Mouse (Mus musculus): ENCODE results near the gene Ciart. TPM values are rescaled to one million over a fixed set of nuclear protein-coding genes. Genes with fewer than 3 reads are reported as not detected.

The Ciart gene
- polyA plus RNA-seq, 1 experiment from 2014 or later, result 7.1 TPM

- Histone ChIP-seq H3K36me3 (ENCODE audit: control insufficient read depth, insufficient read depth, low read length) (no peaks in the 10 kb centered on the region), H3K27ac (replicated peaks; ENCODE audit: low read depth, low read length) (peak overlapping the region; percentile 81), H3K9me3 (ENCODE audit: control insufficient read depth, low read length) (no peaks in the 10 kb centered on the region), H3K27me3 (ENCODE audit: control insufficient read depth, insufficient read depth, low read length) (no peaks in the 10 kb centered on the region), H3K9ac (ENCODE audit: low read length) (peak overlapping the region; percentile 72), H3K4me2 (ENCODE audit: low read depth, severe bottlenecking) (peak overlapping the region; percentile 90), H3K4me1 (ENCODE audit: control insufficient read depth, insufficient read depth, low read length) (peaks cover 4% of the 10 kb centered on the region), H3K4me3 (ENCODE audit: low read depth, low read length) (peak overlapping the region; percentile 45)
- under 1% methylated on average over 18 of the region's 18 CpGs for WGBS
- DNase-seq (ENCODE audit: low spot score) (peak; percentile 82), ATAC-seq (ENCODE audit: insufficient number of reproducible peaks, low FRiP score, low TSS enrichment, low read depth) (peak; percentile 63)
These were observed 23.3 kb upstream of the Ciart start for GRCm38 (mm10) chr3:95905146-95905939.

GRCm38 (mm10) chr3:95904568-95904967 is 22.5 kb upstream of the Ciart start, which contains the start of gene Car14:
Gene Car14, minus strand, starts transcription at chr3:95904691.
- DNase-seq (ENCODE audit: low spot score) (peak; percentile 77), ATAC-seq (ENCODE audit: insufficient number of reproducible peaks, low FRiP score, low TSS enrichment, low read depth) (peak; percentile 55; the same call in 1 of the 2 replicates)
- peak within 1 kb of the TSS; percentile 90 for H3K4me2 ChIP-seq (ENCODE audit: low read depth, severe bottlenecking)
- H3K36me3 ChIP-seq (ENCODE audit: control insufficient read depth, insufficient read depth, low read length), result no peaks in the 10 kb centered on the region
- peak within 1 kb of the TSS; percentile 81 for H3K27ac ChIP-seq (replicated peaks; ENCODE audit: low read depth, low read length)
- peak within 1 kb of the TSS; percentile 45 for H3K4me3 ChIP-seq (ENCODE audit: low read depth, low read length)
- under 1% methylated on average over 15 of the region's 15 CpGs for WGBS
- no peaks in the 10 kb centered on the region for H3K9me3 ChIP-seq (ENCODE audit: control insufficient read depth, low read length)
- no peaks in the 10 kb centered on the region for H3K27me3 ChIP-seq (ENCODE audit: control insufficient read depth, insufficient read depth, low read length)
- peak within 1 kb of the TSS; percentile 72 for H3K9ac ChIP-seq (ENCODE audit: low read length)
- peaks cover 4% of the 10 kb centered on the region for H3K4me1 ChIP-seq (ENCODE audit: control insufficient read depth, insufficient read depth, low read length)

GRCm38 (mm10) chr3:95903753-95904502 is 21.9 kb upstream of the Ciart start:
- Histone ChIP-seq H3K9ac (ENCODE audit: low read length) (peak overlapping the region; percentile 72), H3K9me3 (ENCODE audit: control insufficient read depth, low read length) (no peaks in the 10 kb centered on the region), H3K27ac (replicated peaks; ENCODE audit: low read depth, low read length) (peak overlapping the region; percentile 76; the same call in 1 of the 2 replicates), H3K4me1 (ENCODE audit: control insufficient read depth, insufficient read depth, low read length) (peaks cover 4% of the 10 kb centered on the region), H3K27me3 (ENCODE audit: control insufficient read depth, insufficient read depth, low read length) (no peaks in the 10 kb centered on the region), H3K36me3 (ENCODE audit: control insufficient read depth, insufficient read depth, low read length) (no peaks in the 10 kb centered on the region), H3K4me2 (ENCODE audit: low read depth, severe bottlenecking) (peak overlapping the region; percentile 90), H3K4me3 (ENCODE audit: low read depth, low read length) (peak overlapping the region; percentile 45)
- ATAC-seq (ENCODE audit: insufficient number of reproducible peaks, low FRiP score, low TSS enrichment, low read depth) (peak; percentile 44; the same call in 1 of the 2 replicates), DNase-seq (ENCODE audit: low spot score) (peak; percentile 75)
- under 1% methylated on average over 15 of the region's 15 CpGs for whole genome bisulfite sequencing

GRCm38 (mm10) chr3:95902643-95903042 is 20.6 kb upstream of the Ciart start:
- Histone ChIP-seq H3K9me3 (ENCODE audit: control insufficient read depth, low read length) (no peaks in the 10 kb centered on the region), H3K9ac (ENCODE audit: low read length) (peak overlapping the region; percentile 27; the same call in 1 of the 2 replicates), H3K27me3 (ENCODE audit: control insufficient read depth, insufficient read depth, low read length) (no peaks in the 10 kb centered on the region), H3K4me3 (ENCODE audit: low read depth, low read length) (peak overlapping the region; percentile 45), H3K36me3 (ENCODE audit: control insufficient read depth, insufficient read depth, low read length) (0 out of 2 replicates have a peak, but pooled peaks cover 2% of the 10 kb centered on the region), H3K4me2 (ENCODE audit: low read depth, severe bottlenecking) (peak overlapping the region; percentile 90), H3K27ac (replicated peaks; ENCODE audit: low read depth, low read length) (no peak overlapping the region; the same call in 1 of the 2 replicates), H3K4me1 (ENCODE audit: control insufficient read depth, insufficient read depth, low read length) (peaks cover 4% of the 10 kb centered on the region)
- ATAC-seq (ENCODE audit: insufficient number of reproducible peaks, low FRiP score, low TSS enrichment, low read depth) (no peak), DNase-seq (ENCODE audit: low spot score) (peak; percentile 23)
- WGBS, result 29% methylated on average over 6 of the region's 6 CpGs

GRCm38 (mm10) chr3:95902373-95902625 is 20.2 kb upstream of the Ciart start:
- H3K4me1 ChIP-seq (ENCODE audit: control insufficient read depth, insufficient read depth, low read length), result peaks cover 4% of the 10 kb centered on the region
- 0 out of 2 replicates have a peak, but pooled peaks cover 2% of the 10 kb centered on the region for H3K36me3 ChIP-seq (ENCODE audit: control insufficient read depth, insufficient read depth, low read length)
- H3K27ac ChIP-seq (replicated peaks; ENCODE audit: low read depth, low read length), result no peak overlapping the region; the same call in 1 of the 2 replicates
- peak overlapping the region; percentile 90 for H3K4me2 ChIP-seq (ENCODE audit: low read depth, severe bottlenecking)
- H3K9ac ChIP-seq (ENCODE audit: low read length), result no peak overlapping the region
- no peak for ATAC-seq (ENCODE audit: insufficient number of reproducible peaks, low FRiP score, low TSS enrichment, low read depth)
- H3K4me3 ChIP-seq (ENCODE audit: low read depth, low read length), result peak overlapping the region; percentile 45
- no peak for DNase-seq (ENCODE audit: low spot score)
- no peaks in the 10 kb centered on the region for H3K9me3 ChIP-seq (ENCODE audit: control insufficient read depth, low read length)
- no peaks in the 10 kb centered on the region for H3K27me3 ChIP-seq (ENCODE audit: control insufficient read depth, insufficient read depth, low read length)

GRCm38 (mm10) chr3:95901616-95902372 is 19.7 kb upstream of the Ciart start:
- Histone ChIP-seq H3K4me3 (ENCODE audit: low read depth, low read length) (no peak overlapping the region), H3K9me3 (ENCODE audit: control insufficient read depth, low read length) (no peaks in the 10 kb centered on the region), H3K27me3 (ENCODE audit: control insufficient read depth, insufficient read depth, low read length) (no peaks in the 10 kb centered on the region), H3K9ac (ENCODE audit: low read length) (no peak overlapping the region), H3K4me2 (ENCODE audit: low read depth, severe bottlenecking) (peak overlapping the region; percentile 90), H3K4me1 (ENCODE audit: control insufficient read depth, insufficient read depth, low read length) (peaks cover 4% of the 10 kb centered on the region), H3K27ac (replicated peaks; ENCODE audit: low read depth, low read length) (no peak overlapping the region), H3K36me3 (ENCODE audit: control insufficient read depth, insufficient read depth, low read length) (0 out of 2 replicates have a peak, but pooled peaks cover 2% of the 10 kb centered on the region)
- no peak for ATAC-seq (ENCODE audit: insufficient number of reproducible peaks, low FRiP score, low TSS enrichment, low read depth)
- DNase-seq (ENCODE audit: low spot score), result no peak
- WGBS, result 69% methylated on average over 9 of the region's 9 CpGs

GRCm38 (mm10) chr3:95899800-95900524 is 17.9 kb upstream of the Ciart start:
- H3K9me3 ChIP-seq (ENCODE audit: control insufficient read depth, low read length), result no peaks in the 10 kb centered on the region
- 0 out of 2 replicates have a peak, but pooled peaks cover 2% of the 10 kb centered on the region for H3K36me3 ChIP-seq (ENCODE audit: control insufficient read depth, insufficient read depth, low read length)
- H3K4me3 ChIP-seq (ENCODE audit: low read depth, low read length), result no peak overlapping the region
- H3K27ac ChIP-seq (replicated peaks; ENCODE audit: low read depth, low read length), result no peak overlapping the region
- no peak overlapping the region for H3K4me2 ChIP-seq (ENCODE audit: low read depth, severe bottlenecking)
- no peak overlapping the region for H3K9ac ChIP-seq (ENCODE audit: low read length)
- WGBS, result 77% methylated on average over 13 of the region's 13 CpGs
- peaks cover 3% of the 10 kb centered on the region for H3K4me1 ChIP-seq (ENCODE audit: control insufficient read depth, insufficient read depth, low read length)
- ATAC-seq (ENCODE audit: insufficient number of reproducible peaks, low FRiP score, low TSS enrichment, low read depth), result no peak
- DNase-seq (ENCODE audit: low spot score), result no peak
- no peaks in the 10 kb centered on the region for H3K27me3 ChIP-seq (ENCODE audit: control insufficient read depth, insufficient read depth, low read length)
